Mouse (Mus musculus): ENCODE results near the gene Scmh1. TPM values are rescaled to one million over a fixed set of nuclear protein-coding genes. Genes with fewer than 3 reads are reported as not detected.

The Scmh1 gene
- total and polyA plus RNA-seq, 3 experiments = 6.0 to 66.8 TPM; not detected in 1

Other genes with a start within 250 kb of the Scmh1 start
- gene Edn2, start 244.1 kb upstream of the Scmh1 start, total RNA-seq (2012; rRNA removed) = not detected in 2 replicates
- gene Edn2, start 244.1 kb upstream of the Scmh1 start, polyA plus RNA-seq (2012; ENCODE audit: insufficient read depth in 1 of 2, insufficient read length in 2 of 2, low read depth in 1 of 2, low replicate concordance in 2 of 2, missing spikeins in 1 of 2) = not detected
- 0.23 and 0.31 TPM in 2 replicates for gene Foxo6, start 117.9 kb upstream of the Scmh1 start, total RNA-seq (2012; rRNA removed)
- gene Foxo6, start 117.9 kb upstream of the Scmh1 start, polyA plus RNA-seq (2012; ENCODE audit: insufficient read depth in 1 of 2, insufficient read length in 2 of 2, low read depth in 1 of 2, low replicate concordance in 2 of 2, missing spikeins in 1 of 2) = 1 to 10 TPM in 1 of 2 experiments, not detected in 1; 3.4 TPM
- gene Slfnl1, start 127.0 kb downstream of the Scmh1 start, total RNA-seq (2012; rRNA removed) = not detected in 2 replicates
- gene Slfnl1, start 127.0 kb downstream of the Scmh1 start, polyA plus RNA-seq (2012; ENCODE audit: insufficient read depth in 1 of 2, insufficient read length in 2 of 2, low read depth in 1 of 2, low replicate concordance in 2 of 2, missing spikeins in 1 of 2) = under 1 TPM in 1 of 2 experiments, not detected in 1; 0.06 TPM
- gene Ctps, start 165.0 kb downstream of the Scmh1 start, total RNA-seq (2012; rRNA removed) = 76.7 and 81.2 TPM in 2 replicates
- 10 to 100 TPM in 1 of 2 experiments, not detected in 1; 82.2 TPM for gene Ctps, start 165.0 kb downstream of the Scmh1 start, polyA plus RNA-seq (2012; ENCODE audit: insufficient read depth in 1 of 2, insufficient read length in 2 of 2, low read depth in 1 of 2, low replicate concordance in 2 of 2, missing spikeins in 1 of 2)
- not detected in 2 replicates for gene Gm8439, start 183.5 kb downstream of the Scmh1 start, total RNA-seq (2012; rRNA removed)
- gene Gm8439, start 183.5 kb downstream of the Scmh1 start, polyA plus RNA-seq (2012; ENCODE audit: insufficient read depth in 1 of 2, insufficient read length in 2 of 2, low read depth in 1 of 2, low replicate concordance in 2 of 2, missing spikeins in 1 of 2) = not detected

Measured in MEL (cell line).